Mouse (Mus musculus) retina, embryonic 14.5 days (tissue): ENCODE measurements at regions not wholly inside any gene's neighbourhood (a gene's known extent, or its start where the extent isn't known, plus 50 kb on each side); places are given as distances from the start of the nearest gene placed in this dataset.

Experiments used
- DNase-seq: peaks from one replicate; pipeline ENCODE4 v3.0.0-alpha.2; 2015; ENCODE audit warnings: low spot score

DNA sequence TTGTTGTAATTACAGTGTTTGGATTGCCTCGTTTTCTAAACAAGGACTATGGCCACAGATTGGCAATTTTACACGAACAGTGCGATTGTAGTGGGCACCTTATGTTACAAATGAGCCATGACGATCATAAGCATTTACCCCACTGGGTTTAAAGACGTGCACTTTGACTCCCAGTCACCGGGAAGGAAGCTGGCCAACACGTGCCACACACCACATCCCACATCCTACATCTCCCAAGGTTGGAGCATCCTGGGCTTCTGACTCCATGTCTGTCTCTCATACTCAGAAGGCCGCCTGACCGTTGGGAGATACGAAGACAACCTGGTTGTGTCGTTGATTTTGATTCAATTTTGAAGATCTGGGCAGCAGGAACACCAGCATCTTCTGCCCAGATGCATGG lies 159.8 kb upstream of the Tshz3 start:
- DNase-seq, result no peak

DNA sequence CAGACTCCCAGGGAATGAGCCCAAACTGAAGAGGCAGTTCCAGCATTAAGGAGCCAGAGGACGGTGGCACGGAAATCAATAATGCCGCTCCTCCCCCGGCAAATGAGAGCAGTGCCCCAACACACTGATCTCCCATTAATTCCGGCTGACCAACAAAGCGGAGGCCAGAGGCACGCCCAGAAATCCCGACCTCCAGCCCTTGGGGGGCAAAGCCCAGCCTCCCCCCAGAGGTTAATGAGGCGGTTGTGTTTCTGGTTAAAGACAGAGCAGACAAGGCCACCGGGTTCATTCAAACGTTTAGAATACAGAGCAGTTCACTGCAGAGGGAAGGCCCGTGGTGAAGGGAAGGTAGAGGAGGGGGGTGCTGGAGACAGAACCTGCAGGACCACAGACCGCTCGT lies 149.9 kb upstream of the Tshz3 start:
- peak; percentile 62 for DNase-seq

DNA sequence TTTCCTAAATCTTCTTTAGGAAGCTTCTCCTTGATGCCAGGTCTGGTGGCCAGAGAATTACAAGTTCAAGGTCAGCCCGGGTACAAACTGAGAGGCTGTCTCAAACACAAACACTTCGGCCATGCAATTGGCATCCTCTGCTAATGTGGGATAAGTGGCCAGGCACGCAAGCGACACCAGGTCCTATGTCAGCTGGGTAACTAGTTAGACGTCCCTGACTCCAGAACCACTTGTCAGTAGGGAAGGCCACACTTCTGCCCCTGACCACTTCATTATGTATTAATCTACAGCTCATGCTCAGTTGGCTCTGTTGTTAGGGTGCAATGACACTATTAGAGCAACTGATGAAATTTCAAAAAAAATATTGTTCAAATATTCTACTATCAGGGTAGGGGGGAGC lies 149.5 kb upstream of the Tshz3 start:
- DNase-seq, result no peak

DNA sequence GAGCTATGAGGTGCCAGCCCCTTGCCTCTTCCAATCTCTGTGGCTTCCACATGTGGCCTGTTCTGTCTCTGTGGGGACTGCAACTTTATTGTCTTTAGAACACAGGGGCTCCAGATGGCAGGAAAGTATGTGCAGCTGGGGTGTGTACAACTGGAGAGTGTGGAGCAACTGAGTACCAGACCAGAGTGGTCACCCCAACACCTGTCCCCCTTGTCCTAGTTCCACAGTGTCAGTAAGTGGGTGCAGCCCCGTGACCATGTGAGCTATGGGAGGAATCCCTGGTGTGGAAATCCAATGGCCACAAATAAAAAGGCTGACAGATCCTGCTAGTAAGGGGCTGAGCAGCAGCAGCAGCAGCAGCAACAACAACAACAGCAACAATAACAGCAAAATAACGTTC lies 126.9 kb upstream of the Tshz3 start:
- no peak for DNase-seq

DNA sequence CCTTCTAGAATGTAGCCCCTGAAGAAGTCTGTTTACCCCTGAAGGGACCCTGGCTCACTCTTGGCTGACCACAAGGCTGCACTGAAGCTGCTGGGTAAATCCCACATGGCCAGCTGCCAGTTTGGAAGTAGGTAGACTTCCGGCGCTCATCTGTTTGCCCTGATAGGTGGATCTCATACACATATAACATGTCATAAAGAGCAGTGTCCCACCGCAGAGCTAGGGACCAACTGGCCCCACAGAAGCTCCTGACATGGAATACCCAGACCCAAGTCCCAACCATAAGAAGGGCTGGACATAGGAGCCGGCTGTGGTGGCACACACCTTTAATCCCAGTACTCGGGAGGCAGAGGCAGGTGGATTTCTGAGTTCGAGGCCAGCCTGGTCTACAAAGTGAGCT lies 115.8 kb upstream of the Tshz3 start:
- no peak for DNase-seq

DNA sequence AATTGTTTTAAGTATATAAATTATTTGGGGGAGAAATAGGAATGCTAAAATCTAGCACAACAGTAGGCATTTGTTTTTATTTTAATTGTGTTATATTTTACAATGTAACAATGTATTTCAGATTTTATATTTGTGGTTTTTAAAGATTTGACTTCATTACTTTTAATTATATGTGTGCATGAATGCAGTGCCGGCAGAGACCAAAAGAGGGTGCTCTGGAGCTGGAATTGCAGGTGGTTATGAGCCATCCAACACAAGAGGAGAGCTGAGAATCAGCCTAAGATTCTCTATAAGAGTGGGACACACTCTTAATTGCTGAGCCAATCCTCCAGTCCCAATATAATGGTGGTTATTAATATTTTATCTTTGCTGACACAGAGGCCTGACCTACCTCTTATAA lies 112.9 kb upstream of the Tshz3 start:
- DNase-seq, result no peak

DNA sequence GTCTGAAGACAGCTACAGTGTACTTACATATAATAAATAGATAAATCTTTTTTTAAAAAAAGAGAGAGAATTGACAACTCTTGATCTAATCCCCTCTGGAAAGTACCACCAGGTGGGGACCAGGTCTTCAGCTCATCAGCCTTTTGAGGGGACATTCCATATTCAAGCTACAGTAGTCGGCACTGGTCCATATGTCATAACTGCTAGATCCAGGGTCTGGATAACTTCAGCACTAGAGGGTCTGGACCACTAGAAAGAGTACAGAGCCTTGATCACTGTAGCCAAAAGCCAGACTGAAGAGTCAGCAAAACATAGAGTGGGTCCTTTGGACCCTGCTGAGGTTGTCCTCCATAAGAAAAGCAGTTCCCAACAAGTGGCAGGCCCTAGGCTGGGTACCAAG lies 106.4 kb upstream of the Tshz3 start:
- no peak for DNase-seq

DNA sequence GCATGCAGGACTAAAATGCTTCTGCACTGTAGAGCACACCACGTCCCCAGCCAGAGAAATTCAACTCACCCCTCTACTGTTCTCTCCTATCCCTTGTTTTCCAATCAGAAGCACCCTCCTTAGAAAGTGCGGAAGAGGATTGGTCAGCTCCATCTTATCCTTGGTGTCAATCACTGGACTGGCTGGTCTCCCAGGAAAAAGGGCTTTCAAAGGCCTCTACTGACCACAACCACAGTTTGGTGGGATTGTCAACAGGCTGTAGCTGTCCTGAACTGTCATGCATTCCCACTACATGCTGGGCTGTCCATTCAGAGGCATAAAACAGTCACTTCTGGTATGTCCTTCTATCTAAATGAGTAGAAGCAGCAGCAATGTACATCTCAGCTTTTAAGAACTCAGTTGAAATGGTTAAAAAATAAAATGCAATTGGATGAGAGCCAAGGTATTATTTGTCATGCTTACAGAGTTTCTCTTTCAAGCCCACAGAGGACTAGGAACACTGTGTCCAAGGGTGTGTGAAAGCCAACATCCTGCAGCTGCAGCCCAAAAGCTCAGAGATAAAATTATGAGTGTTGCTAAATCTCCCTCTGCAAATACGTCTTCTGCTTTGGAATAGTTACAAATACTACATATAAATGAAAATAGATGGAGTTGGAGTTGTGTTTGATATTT lies 101.2 kb upstream of the Tshz3 start:
- DNase-seq, result no peak

DNA sequence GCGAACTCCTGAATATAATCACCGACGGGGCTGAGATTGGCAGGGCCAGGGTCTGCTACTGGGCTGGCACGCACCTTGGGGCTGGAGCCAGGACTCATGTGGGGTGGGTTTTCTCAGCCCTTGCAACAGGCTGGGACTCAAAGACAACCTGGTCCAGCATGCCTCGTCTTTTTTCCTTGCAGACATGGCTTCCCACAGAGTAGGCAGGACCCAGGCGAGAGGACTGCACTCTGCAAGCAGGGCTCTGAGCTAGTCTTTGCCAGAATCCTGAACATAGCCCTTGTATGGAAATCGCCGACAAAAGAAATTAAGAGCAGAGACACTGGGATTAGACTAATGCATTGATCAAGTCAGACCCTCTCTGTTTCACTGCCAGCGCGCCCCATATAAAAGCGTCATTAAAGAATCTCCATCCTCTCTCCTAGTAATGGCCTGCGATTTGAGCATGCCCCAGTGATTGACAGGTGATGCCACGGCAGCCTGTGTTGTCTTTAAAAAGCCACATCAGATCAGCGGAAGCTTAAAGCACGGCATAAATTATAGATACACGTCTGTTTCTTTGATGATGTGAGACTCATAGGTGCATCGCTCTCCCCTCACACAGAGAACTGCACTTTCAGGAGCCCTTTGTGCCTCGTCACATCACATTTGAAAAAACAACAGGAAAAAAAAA lies 92.8 kb upstream of the Tshz3 start:
- peak; percentile 15 for DNase-seq

DNA sequence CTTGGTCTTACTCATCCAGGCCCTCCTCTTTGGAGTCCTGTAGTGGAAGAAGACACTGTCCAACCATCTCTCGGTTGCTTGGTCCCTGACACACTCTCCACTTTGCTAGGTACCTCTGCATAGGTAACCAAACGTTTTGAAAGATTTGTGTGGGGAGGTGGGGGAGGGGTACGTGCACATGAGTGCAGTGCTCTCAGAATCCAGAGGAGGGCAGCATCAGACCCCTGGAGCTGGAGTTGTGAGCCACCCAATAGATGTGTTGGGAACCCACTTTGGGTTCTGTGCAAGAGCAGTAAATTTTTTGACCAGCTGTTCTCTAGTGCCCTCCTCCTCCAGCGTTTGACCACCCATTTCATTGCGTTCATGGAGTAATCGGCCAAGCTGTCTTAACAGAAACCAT lies 77.7 kb upstream of the Tshz3 start:
- no peak for DNase-seq

DNA sequence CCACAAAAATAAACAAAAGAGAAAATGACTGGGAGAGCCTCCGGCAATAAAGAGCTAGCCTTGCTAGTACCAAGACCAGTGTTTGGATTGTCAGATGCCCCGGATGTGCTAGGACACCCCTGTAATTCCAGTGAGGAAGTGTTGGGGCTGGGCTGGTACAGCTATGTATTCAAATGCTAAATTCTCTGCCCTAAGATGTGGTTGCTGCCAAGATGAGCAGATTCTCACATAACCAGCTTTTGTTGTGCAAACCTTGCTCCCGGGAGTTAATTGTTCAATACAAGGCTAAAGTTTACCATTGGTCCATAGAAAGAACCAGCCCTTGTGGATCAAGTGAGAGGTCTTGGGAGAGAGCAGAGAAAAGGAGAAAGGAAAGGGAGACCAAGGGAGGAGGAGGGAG lies 53.7 kb upstream of the Tshz3 start:
- no peak for DNase-seq
